Mouse (Mus musculus) C2C12 (cell line): ENCODE measurements around the gene Acsf3.

Source experiments
- CEBPB ChIP-seq: IDR thresholded peaks from one replicate; pipeline ENCODE4 v1.6.1; 2011; ENCODE audit warnings: low read depth, mild to moderate bottlenecking, control low read depth, moderate library complexity
- CTCF ChIP-seq: IDR thresholded peaks from one replicate; pipeline ENCODE4 v1.5.1; 2011; ENCODE audit not compliant: control insufficient read depth, insufficient read depth, insufficient read length
- MAX ChIP-seq: IDR thresholded peaks from one replicate; pipeline ENCODE4 v1.6.1; 2011; ENCODE audit warnings: mild to moderate bottlenecking, control low read depth
- MYOD1 ChIP-seq: IDR thresholded peaks from one replicate; pipeline ENCODE4 v1.6.1; 2011; ENCODE audit warnings: low read depth; ENCODE audit not compliant: control insufficient read depth, insufficient read length
- MYOG ChIP-seq: IDR thresholded peaks from one replicate; pipeline ENCODE4 v1.6.1; 2011; ENCODE audit not compliant: control insufficient read depth, insufficient read length; ENCODE audit errors: extremely low read depth
- USF1 ChIP-seq: IDR thresholded peaks from one replicate; pipeline ENCODE4 v1.6.1; 2011; ENCODE audit warnings: low read depth, mild to moderate bottlenecking, control low read depth, moderate library complexity

GRCm38 (mm10) chr8:122811870-122812494, 36.7 kb downstream of the Acsf3 start:
- TF ChIP-seq CTCF (no peak), CEBPB (no peak), USF1 (no peak), MAX (no peak), MYOD1 (no peak), MYOG (no peak)
